ENCODE assay signal across 3 mouse cellular contexts in the genomic region with DNA sequence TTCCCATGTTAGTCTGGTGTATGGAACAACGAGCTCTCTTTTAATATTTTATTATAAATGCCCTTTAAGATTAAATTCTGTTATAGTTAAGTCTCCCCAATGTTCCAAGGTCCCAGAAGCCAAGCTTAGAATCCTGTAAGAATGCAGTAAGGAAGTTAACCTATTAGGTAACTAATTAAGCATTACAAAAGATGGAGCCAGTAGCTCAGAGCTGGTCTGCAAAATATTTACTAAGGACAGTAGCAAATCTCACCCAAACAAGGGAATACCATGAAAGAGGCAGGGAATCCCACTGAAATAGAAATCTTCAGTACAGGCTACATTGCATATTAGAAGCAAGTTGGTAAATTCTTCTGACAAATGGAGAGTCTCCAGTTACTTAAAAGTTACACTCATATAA. TPM values are rescaled to one million over a fixed set of nuclear protein-coding genes. Genes with fewer than 3 reads are reported as not detected.
"Had no signal": no experiment of that assay in that cellular context is flagged by ENCODE, and none has a peak within 500 bp of the region (broad histone marks: within the 10 kb centered on the region; RNA-seq: fewer than 3 reads in every experiment).

No protein-coding gene starts in this region.

RNA-seq across cellular contexts. Expression of gene Tmprss2, which starts 28.1 kb away (rescaled TPM):
- polyA plus RNA-seq: macrophage; midbrain, embryonic 14.5 days; midbrain, postnatal 0 days had no signal
